Mouse (Mus musculus) gastrocnemius, postnatal 4 days (tissue): ENCODE measurements around the gene Gm28048. TPM values are rescaled to one million over a fixed set of nuclear protein-coding genes. Genes with fewer than 3 reads are reported as not detected.

ENCODE experiments used
- DNase-seq, 2 experiments: peaks; one replicate each; pipeline ENCODE4 v3.0.0; 2021 to 2022; ENCODE audit warnings: low spot score in 2 of 2, mixed read lengths in 2 of 2
- total RNA-seq, 2 experiments: library from RNA; stranded (reverse); gene quantifications; 2 replicates each; pipeline ENCODE4 v1.2.3; 2021

Gene Gm28048
- total RNA-seq, 2 experiments from 2014 or later, result 5.5 to 6.5 TPM

DNA sequence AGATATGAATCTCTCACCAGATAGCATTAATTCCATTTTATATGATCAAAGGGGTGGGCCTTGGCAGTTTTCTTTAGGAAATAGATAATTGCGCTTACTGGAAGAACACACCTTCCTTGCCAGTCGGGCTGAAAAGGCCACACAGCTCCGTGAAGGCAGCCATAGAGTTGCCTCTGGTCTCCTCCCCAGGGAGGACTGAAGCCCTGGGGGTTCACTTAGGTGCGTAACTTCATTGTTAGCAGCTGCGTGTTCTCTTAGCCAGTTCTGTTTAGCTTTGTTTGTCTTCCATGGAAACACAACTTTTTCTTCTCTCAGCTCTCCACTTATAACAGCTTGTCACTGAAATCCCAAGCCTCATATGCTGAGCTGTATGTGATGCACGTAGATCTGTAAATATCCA, 89.4 kb downstream of the Gm28048 start:
- no peak for DNase-seq

DNA sequence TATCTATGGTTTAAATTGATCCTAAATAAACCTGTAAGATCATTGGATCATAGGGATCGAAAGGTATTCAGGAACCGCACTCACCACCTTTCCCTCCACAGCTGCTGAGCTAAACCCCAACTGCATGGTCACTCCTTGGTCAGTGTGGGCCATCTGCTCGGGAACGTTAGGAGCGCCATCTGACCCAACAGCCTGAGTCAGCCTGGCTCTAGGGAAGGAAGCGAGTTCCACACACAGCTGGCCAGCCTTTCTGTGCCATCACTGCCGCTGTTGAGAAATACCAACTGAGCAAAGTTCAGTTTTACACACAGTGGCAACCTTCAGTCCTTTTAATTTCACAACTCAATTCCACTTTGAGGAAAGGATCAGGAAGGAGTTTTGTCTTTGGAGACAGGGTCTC, 90.0 kb downstream of the Gm28048 start:
- DNase-seq, result no peak

DNA sequence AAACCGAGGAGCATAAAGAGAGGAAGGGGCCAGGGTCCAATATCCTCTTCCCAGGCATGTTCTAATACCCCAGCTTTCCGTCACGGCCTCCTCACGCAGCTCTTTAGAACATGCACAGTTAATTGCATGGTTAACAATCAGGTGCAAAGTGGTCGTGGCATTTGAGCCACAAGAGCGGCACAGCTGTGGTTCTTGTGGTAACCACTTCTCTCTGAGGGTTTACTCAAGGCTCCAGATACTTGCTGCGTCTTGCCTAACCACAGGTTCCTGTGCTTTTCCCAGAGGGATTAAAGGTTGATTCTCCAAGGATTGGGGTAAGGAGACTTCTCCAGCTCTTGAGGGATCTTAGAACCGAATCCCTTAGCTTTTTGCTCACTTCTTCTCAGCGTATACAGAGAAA, 90.6 kb downstream of the Gm28048 start:
- DNase-seq, result no peak

DNA sequence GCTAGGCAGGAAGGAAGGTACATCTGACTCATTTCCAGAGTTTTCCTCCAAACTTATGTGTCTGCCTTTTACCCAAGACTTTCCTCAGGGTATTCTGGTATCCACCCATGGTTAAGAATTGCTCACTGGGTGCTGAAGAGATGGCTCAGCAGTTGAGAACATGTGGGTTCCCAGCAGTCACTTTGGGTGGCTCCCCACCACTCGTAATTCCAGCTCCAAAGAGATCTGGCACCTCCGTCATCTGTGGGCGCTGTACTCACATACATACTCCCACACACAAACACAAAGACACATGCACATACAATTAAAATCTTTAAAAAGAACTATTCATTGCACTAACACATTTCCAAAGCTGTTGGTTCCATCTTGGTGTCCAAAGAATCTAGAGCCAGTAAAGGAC, 92.7 kb downstream of the Gm28048 start:
- no peak for DNase-seq

DNA sequence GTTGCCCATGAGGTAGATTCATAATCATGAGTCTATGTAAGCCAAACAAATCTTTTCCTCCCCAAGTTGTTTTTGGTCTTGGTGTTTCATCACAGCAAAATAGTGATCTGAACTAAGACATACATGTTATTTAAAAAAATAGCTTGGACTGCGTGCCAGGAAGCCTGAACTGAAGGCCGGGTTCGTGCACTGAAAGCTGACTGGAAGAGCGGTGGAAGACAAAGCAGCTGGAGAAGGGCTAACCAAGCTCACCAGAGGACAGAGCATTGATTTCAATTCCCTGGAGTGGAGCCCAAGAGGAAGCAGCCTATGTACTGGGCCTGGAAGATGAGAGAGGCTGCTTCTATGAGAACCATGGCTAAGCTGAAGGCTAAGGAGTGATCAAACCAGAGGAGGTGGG, 94.9 kb downstream of the Gm28048 start:
- no peak for DNase-seq

DNA sequence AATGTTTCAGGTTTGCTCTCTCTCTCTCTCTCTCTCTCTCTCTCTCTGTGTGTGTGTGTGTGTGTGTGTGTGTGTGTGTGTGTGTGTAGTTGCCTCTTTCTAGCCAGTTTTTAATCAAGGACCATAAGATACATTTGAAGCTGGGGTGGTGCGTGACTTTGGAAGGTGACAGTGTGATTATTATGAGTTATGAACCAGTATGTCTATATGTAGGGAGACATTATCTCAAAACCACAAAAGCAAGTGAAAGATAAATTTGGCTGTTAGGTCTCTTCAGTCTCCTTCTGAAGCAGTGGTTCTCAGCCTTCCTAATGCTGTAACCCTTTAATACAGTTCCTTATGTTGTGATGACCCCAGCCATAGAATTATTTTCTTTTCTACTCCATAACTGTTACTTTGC, 96.5 kb downstream of the Gm28048 start:
- no peak for DNase-seq

DNA sequence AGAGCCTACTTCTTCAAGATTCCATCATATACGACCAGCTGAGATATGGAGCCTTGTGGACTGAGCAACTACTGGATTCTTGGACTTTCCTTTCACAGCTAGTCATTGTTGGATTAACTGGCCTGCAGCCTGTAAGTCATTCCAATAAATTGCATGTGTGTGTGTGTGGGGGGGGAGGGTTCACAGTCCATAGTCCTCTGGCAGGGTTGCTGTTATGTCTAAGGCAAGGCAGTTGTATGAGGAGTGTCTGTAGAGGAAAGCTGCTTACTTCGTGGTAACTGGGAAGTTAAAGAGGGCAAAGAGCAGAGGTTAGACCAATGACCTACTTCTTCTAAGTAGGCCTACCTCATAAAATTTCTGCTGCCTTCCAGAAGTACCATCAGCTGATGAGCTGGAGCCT, 98.2 kb downstream of the Gm28048 start:
- DNase-seq, result no peak

DNA sequence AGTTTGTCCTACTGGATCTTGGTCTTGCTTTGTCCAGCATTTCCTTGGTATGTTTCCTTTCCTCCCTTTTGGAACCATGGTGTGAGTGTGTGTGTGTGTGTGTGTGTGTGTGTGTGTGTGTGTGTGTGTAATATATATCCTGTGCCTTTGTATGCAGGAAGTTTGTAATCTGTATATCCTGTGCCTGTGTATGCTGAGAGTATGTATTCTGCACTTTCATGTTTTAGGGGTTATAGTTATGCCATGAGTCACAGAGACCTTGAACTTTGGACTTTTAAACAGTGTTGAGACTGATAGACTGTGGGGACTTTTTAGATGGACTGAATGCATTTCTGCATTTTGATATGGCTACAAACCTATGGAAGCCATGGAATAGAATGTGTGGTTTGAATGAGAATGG, 99.0 kb downstream of the Gm28048 start:
- no peak for DNase-seq

DNA sequence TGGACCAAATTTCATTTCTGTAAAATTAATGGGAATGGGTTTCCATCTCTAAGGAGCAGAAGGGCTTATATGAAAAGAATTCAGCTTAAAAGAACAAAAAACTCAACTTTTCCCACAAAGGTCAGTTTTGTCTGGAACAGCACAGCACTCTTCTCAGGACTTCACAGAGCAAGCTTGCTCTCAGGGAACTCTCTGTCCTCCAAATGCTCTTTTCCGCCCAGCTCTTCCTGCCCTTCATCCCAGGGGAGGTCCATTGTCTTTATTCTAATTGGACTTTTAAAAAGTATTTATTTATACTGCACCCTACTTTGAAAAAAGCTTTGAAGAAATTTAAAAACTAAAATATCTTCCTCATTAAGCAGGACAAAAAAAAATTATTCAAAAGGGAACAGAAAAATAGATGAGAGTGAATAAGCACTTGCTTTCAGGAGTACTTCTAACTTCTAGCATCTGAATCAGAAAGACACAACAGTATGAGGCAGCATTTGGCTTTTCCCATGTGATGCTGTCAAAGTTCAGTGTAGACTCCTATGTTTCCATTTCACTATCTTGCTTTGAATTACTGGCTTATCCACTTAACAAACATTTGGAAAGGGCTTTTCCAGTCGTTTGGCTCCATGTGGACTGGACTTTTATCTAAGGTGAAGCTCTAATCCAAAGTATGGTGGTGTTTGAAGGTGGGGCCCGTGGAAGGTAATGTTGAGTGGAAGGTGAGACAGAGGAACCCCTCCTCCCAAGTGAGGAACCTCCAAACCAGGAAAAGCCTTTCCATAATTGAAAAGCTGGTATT, 101.3 kb downstream of the Gm28048 start:
- DNase-seq, result no peak

DNA sequence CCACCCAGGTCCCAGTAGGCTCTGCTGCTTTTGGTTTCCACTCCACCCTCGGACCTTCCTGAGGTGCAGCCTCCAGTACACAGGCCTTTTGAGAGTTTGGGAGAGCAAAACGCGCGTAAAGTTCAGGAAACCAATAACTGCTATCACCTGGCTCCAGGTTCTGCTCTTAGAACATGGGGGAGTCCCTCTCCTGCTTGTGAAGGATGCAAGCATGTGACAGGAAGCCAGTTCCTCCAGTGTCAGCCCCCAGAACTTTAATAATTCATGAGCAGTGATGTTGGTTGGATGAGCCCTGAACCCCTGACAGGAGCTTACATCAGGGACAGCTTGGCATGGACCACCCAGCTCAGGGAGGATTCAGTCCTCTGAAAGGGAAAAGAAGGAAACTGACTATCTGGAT, 102.2 kb downstream of the Gm28048 start:
- no peak for DNase-seq

DNA sequence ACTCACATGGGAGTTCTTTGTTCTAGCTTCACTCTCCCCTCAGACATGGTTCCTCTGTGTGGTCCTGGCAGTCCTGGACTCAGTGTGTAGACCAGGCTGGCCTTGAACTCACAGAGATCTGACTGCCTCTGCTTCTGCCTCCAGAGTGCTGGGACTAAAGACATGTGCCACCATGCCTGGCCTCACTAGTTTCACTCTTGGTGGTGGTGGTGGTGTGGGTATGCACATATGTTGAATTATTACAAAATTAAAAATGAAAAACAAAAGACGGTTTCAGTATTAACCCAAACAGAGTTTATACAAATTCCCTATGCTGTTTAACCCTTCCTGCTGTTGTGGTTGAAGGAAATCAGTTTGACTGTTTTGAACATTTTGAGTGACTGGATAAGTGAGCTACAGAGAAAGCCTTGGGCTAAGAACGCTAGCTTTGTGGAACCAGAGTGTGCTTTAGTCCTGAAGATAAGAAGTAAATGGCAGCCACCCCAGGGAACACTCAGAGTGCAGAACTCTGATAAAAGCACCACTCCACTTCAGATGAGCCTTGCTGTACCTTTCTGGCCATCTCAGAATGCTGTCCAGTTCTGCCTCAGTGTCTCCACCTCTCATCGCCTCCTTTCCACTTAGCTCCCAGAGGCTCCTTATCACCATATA, 105.1 kb downstream of the Gm28048 start:
- no peak for DNase-seq

DNA sequence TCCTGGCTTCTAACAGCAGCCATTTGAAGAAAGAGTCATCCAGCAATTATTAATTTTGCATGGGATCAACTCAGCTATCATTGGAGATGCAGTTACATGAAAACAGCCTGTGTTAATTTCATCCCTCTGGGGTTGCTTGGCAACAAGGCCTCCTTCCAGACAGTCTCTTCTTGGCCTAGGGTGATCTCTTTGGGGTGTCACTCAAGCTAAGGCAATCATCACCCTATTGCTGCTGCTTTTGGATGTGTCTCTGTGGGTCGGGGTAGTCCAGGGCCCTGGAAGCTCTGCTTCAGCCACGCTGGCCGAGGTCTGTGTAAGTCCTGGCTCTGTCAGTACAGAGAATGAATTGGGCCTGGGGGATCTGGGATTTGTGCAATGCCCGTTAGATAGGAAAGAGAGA, 106.6 kb downstream of the Gm28048 start:
- no peak for DNase-seq

DNA sequence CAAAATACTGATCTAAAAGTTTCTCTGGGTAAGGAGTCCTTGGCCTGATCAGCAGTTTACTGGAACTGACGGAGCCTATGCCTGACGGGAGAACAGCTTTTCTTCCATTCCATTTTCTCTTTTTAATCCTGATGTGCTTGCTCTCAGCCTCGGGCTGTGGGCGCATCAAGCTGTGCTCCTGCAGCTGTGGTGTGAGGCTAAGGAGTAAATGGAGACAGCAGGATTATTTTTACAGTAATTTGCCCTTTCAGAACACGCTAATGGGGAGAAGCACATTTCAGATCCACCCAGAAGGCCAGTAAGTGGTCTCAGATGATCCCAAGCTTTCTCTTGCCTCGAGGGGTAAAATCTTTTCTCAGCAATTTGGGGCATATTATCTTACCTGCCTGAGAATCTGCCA, 107.1 kb downstream of the Gm28048 start:
- DNase-seq, result no peak

DNA sequence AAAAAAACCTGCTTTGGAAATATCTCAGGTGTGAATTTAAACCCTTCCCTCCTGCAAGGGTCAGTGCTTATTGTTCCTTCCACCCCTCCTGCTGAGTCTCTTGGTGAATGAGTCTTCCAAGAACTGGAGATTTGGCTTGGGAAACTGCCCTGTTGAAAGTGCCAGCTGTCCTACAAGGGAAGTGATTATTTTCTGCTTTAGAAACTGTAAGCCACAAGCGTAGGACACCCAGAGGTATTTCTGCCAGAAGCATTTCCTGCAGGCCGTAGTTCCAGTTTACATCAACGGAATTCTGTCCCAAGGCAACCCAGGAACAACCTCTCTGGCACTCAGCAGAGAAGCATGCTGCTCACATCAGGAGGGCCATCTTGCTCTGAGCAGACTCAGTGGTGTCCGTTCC, 108.5 kb downstream of the Gm28048 start:
- DNase-seq, result no peak

DNA sequence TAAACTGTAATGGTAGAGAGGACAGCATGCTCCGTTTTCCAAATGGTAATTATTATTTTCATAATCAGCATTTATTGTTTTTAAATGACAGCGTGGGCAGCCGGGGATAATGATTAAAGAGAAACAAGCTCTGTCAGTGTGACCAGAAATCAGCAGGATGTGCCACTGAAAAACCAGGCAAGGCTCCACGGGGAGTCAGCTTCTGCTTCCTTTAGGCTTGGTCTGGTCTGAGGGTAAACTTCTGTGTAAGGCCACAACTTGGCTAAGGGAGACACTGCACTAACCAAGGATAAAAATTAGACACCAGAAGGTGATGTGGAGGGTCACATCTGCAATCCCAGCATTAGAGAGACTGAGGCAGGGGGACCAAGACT, 109.6 kb downstream of the Gm28048 start:
- no peak for DNase-seq

DNA sequence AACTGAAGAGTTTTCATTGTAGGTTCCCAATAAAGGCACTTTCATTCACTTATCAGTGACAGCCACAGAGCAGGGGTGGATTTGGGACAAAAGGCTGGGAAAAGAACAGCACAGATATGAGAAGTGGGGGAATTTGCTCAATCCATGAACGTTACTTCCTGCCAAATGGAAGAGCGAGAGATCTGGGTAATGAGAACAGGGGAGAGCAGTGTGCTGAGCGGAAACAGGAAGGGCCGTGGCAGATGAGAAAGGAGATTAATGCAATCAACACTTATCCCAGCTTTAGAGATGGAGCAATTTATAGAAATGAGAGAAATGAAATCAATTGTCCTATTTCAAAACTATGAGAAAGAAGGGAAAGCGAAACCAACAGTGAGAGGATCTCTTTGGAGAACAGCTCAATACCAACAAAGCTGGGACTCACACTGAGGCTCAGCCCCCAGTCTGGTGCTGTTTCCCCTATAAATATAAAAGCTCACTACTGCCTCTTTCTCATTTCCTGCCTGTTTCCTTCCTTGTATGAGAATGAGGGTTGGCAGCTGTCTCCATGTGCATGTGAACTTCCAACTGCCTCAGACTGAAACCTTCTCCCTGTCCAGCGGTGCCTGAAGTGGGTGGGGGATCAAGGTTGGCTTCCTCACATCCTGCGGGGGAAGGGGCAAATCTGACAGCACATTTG, 110.1 kb downstream of the Gm28048 start:
- no peak for DNase-seq

DNA sequence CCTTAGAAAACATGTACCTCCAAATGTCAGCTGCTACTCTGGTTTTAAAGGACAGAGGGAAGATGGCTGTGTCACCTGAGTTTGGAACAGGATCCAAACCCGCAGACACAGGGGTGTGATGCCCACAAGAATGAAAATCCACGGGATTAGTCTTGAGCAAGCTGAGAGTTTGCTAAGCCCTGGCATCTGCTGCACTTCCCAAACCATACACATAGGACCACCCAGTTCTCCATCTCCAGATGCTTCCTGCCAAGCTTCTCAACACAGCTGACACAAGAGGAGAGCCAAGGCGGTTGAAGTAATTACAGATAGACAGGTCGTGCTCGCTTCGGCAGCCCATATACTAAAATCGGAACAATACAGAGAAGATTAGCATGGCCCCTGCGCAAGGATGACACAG, 113.3 kb downstream of the Gm28048 start:
- DNase-seq, result no peak

DNA sequence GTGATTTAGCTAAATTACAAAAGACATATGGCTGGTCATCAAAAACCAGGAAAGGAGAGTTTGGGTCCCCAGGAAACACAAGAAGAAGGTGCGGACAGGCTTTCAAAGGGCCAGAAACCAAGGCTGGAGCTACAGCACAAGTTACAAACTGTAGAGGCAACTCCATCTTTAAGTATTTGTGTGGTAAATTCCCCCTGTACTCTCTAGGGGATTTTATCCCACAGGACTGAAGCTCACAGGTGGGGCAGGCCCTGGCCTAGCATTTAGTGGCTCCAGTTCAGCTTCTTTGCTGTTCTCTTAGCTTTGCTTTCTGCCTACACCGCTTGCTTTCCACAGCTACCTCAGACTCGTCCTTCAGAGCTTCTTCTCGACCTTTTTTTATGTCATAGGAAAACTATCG, 114.2 kb downstream of the Gm28048 start:
- DNase-seq, result no peak

DNA sequence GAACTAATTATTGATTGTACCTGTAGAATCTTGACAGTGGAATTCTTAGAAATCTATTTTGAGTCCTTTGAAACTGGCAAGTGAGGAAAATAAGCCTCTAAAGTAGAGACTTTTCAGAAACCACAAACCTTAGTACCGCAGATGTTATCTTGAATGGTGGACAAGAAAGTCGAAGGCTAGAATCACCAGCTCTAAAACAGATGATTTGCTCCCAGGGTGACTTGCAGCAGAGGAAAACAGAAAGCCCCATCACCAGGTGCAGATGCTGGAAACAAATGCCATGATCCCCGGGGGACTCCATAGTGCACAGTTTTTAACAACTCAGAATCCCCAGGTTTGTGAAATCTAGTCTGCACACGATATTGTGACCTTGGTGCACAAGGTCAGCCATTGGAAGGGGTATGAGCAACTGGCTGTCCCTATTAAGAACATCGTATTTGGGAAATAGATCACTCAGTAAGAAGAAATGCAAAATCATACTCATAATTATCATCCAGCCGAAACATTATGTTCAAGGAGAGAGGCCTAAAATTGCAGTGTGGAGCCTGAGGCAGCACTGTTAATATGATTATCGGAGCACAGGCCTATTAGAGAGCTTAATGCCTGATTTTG, 116.1 kb downstream of the Gm28048 start:
- DNase-seq, result no peak

DNA sequence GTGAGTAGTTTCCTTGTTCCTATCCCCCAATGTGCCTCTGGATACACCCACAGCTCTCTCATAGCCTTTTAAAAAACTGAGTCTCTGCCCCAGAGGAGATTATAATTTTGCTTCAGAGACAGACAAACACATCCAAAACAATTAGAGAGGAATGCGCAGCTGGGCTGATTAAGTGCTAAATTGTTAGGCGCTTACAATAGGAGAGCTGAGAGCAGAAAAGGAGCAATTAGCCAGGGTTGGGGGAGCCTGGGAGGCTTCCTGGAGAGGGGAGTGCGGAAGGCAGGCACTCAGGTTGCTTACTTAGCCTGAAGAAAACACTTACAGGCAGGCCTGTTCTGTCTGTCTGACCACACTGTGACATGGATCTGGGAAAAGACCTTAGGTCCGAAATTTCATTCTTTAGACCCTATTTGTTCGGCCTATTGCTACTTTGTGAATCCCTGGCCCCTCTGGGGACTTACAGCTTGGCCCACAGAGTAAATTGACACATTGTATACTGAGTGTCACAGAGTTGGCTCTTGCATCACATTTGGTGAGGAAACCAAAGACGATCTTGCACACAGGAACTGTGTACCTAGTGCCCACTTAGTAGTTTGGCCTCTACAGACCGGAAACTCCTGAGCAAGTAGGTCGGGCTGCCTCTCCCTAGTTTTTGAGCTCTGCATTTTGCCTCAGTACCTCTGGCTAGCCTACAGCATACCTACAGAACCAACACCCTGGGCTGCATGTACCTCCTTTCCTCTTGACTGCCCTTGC, 117.4 kb downstream of the Gm28048 start:
- no peak for DNase-seq

DNA sequence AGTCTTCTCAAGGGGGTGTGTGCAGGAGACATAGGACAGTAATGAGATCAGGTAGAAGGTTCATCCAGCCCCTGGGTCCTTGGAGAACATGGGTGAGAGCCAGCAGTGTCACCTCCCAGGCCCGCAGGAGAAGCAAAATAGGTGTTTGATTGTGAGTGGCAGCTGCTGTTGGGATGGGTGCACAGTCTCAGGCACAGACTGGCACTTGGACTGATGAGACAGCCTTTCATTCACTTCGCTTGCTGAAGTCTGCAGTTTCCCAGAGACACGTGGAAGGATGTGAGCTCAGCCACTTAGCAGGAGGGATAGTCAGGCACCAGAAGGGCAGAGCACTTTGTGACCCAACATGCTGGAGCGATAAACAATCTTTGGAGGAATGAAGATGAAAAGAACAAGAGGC, 118.3 kb downstream of the Gm28048 start:
- DNase-seq, result no peak
